Mouse (Mus musculus): ENCODE data around the gene Mtf1.

DNA sequence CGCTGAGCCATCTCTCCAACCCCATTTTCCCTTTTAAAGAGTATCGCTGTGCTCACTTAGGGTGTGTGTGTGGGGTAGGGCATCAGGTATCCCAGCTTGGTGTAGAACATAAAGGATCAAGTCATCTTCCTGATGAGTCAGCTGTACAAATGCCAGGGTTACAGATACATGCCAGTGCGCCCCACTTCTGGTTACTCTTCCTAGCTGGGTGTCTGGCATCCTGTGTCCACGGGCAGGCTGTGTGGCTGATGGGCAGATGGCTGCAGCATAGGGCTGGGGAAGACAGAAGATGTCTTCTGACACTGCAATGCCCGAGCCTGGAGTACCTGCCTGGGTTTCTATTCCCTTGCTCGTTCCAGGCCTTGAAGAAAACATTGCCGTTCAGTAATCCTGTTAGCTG lies 20.5 kb upstream of the Mtf1 start:
- TF ChIP-seq USF2 (IDR thresholded peaks at IDR 0.05; ENCODE audit: borderline replicate concordance in 1 of 2, insufficient read depth in 1 of 2, low read depth in 1 of 2, low read length in 2 of 2) (no peak), POLR2AphosphoS5 (IDR thresholded peaks at IDR 0.05; ENCODE audit: borderline replicate concordance, low read depth, low read length) (no peak), MAFK (IDR thresholded peaks at IDR 0.05; ENCODE audit: borderline replicate concordance, low read depth, low read length) (no peak)

All from MEL (cell line).